Mouse (Mus musculus) liver, adult 2 months (tissue): Measurements from ENCODE around the gene Spata18.

Experiments used
- CTCF ChIP-seq: fragments of 200-500 bp; IDR thresholded peaks from 2 replicates; pipeline ENCODE4 v1.5.1; 2011; ENCODE audit warnings: low read depth, low read length, control low read depth
- POLR2A ChIP-seq: fragments of 200-500 bp; IDR thresholded peaks from 2 replicates; pipeline ENCODE4 v1.6.1; 2011; ENCODE audit warnings: low read length, control low read depth; ENCODE audit not compliant: insufficient read depth; ENCODE audit errors: extremely low read depth

DNA sequence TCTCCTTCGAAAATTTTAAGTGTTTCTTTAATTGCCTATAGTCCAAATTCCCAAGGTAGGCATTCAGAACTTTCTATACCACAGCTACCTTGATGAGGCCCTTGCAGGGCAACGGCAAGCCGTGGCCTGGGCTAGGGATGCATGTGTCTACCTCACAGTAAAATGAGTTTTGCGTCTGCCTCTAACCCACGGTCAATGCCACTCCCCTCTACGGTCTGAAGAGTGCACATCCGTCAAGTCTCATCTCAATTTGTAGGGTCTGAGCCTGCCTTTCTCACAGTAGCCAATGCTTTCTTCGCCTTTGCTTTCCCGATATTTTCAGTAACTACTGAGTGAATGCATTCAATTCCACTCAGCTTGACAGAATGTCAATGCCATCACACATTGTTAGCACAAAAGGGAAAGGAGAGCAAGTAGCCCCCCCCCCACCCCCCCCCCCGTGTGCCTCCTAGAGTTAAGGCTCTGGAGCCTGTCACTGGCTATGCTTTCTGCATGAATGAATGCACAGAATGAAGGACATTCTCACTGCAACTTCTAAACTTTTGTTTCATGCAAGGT lies 20.1 kb upstream of the Spata18 start:
- TF ChIP-seq CTCF = no peak
- no peak for TF ChIP-seq POLR2A
